Mouse (Mus musculus) brown adipose tissue, adult 24 weeks (tissue): ENCODE measurements around the gene Ifnl3. TPM values are rescaled to one million over a fixed set of nuclear protein-coding genes. Genes with fewer than 3 reads are reported as not detected.
"Not testable (repeated sequence)": the region's sequence is repeated elsewhere in the genome, so short reads cannot be mapped to it uniquely, and the experiment has no call there.

ENCODE experiments used
- H3K27ac ChIP-seq: fragments of 200-500 bp; replicated peaks from 2 replicates; pipeline ENCODE4 v1.5.1; 2012; ENCODE audit warnings: low read depth, mild to moderate bottlenecking, low read length
- H3K4me1 ChIP-seq: fragments of 200-500 bp; 2 replicates; pipeline ENCODE4 v1.6.1; 2012; ENCODE audit warnings: low read length, mixed read lengths; ENCODE audit not compliant: control insufficient read depth, insufficient read depth, insufficient read length
- H3K4me3 ChIP-seq: fragments of 200-500 bp; 2 replicates; pipeline ENCODE4 v1.5.1; 2012; ENCODE audit warnings: low read depth, mild to moderate bottlenecking, low read length, moderate library complexity; ENCODE audit not compliant: insufficient read depth
- polyA plus RNA-seq: library from polyadenylated mRNA; stranded (reverse); fragments of >200 nt; gene quantifications from 2 replicates; pipeline ENCODE4 v1.2.4, GENCODE M21; 2012; ENCODE audit not compliant: missing spikeins, insufficient read depth, insufficient read length

Gene Ifnl3
- polyA plus RNA-seq, 1 experiment, result not detected

- Histone ChIP-seq H3K4me1 (no peaks in the 10 kb centered on the region), H3K4me3 (no peak overlapping the region), H3K27ac (no peak overlapping the region)
Measured at GRCm38 (mm10) chr7:28532005-28532404, 9.4 kb downstream of the Ifnl3 start.

DNA sequence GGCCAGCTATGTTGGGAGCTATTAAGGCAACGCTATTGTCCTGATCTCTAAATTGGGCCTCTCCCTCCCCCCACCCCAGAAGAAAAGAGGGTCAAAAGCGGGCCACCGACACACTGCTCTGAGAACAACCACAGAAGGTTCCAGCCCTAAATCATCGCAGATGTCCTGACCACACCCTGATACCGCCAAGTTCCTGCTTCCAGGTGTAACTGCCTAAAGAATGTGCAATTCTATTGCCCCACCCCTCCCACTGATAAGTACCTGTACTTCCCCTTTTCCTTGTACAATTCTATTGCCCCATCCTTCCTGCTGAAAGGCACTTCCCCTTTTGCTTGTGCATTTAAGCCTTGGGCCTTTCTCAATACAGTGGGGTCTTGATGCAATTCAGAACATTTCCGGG is 16.2 kb downstream of the Ifnl3 start:
- H3K4me1 ChIP-seq, H3K27ac ChIP-seq, H3K4me3 ChIP-seq: not testable (repeated sequence)

DNA sequence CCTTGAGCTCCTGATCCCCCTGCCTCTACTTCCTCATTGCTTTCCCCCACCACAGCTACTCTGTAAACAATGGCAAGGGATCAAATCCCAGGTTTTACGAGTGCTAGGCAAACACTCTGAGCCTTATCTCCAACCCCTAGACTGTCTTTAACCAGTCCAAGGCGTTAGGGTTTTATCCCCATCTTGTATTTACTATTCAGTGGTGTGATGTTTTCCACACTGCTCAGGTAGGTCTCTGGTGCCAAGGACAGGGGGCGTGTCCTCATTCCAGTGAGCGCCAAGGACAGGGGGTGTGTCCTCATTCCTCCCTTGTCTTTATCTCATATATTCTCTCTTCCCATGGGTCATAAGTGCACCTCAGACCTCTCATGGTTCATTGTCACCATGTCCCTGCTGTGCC is 17.9 kb downstream of the Ifnl3 start, which contains the start of gene Sycn:
Sycn (plus strand) TSS at position 360 of the 400 bp plus-strand sequence.
- Histone ChIP-seq H3K4me3 (no peak within 1 kb of the TSS), H3K4me1 (no peaks in the 10 kb centered on the region), H3K27ac (no peak within 1 kb of the TSS)

GRCm38 (mm10) chr7:28544051-28544601 is 21.5 kb downstream of the Ifnl3 start:
- no peak overlapping the region for H3K27ac ChIP-seq
- no peaks in the 10 kb centered on the region for H3K4me1 ChIP-seq
- no peak overlapping the region for H3K4me3 ChIP-seq

- Histone ChIP-seq H3K27ac (no peak overlapping the region), H3K4me3 (no peak overlapping the region), H3K4me1 (no peaks in the 10 kb centered on the region)
Measured at GRCm38 (mm10) chr7:28545048-28545890, 22.6 kb downstream of the Ifnl3 start.

DNA sequence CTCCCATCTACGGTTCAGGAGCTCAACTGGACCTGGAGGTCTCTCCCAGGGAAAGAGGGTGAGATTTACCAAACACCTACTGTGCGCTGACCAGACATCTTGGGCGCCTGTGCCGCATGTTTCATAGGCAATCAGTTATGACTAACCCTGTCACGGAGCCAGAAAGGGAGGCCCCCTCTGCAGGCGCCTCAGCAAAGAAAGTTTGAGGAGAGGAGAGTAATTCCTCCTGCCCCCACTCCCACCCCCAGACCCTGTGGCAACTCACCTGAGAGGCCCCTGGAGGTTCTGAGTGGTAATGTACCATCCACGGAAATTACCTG is 23.2 kb downstream of the Ifnl3 start:
- Histone ChIP-seq H3K27ac (no peak overlapping the region), H3K4me3 (no peak overlapping the region), H3K4me1 (no peaks in the 10 kb centered on the region)

DNA sequence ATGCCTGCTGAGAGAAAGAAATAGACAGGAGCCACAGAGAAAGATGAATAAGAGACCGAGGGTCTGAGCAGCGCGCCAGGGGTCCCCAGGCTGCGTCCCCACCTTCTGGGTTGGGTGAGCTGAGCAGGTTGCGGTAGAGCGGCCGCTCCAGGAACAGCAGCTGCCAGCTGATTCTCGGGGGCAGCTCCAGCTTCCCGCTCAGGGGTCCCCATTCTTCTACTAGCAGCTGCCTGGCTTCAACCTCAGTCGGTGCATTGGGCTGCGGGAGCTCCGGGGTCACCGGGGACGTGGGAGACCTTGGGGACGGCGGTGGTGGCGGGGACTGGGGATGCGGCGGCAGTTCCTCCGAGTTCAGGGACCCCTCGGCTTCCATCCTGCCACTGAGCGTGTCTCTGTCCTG is 24.0 kb downstream of the Ifnl3 start:
- H3K4me3 ChIP-seq, result no peak overlapping the region
- no peak overlapping the region for H3K27ac ChIP-seq
- H3K4me1 ChIP-seq, result no peaks in the 10 kb centered on the region

GRCm38 (mm10) chr7:28547154-28547553 is 24.5 kb downstream of the Ifnl3 start, which contains the start of gene Nccrp1:
TSS of gene Nccrp1 (minus strand) at chr7:28547254.
- H3K4me3 ChIP-seq, result no peak within 1 kb of the TSS

DNA sequence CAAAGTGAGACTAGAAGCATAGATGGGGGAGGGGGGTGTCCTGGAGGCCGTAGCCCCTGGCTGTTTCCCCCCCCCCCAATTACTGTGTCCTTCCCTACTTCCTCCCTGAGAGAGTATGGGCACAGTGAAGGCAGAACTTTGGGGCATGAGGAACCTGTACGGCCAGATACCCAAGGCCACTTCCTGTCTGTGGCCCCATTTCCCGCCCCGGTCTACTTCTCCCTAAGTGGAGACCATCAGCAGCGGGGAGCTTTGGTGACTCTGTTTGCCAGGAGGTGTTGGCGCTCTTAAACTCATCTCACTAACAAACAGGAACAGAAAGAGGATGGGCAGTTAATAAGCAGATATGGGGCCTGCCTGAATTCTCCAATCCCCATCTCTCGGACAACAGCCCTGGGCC is 25.0 kb downstream of the Ifnl3 start:
- no peak overlapping the region for H3K4me3 ChIP-seq
- H3K27ac ChIP-seq, result no peak overlapping the region
- no peaks in the 10 kb centered on the region for H3K4me1 ChIP-seq

More at GRCm38 (mm10) chr7:28547154-28547553, 24.5 kb downstream of the Ifnl3 start, which contains the start of gene Nccrp1:
- H3K27ac ChIP-seq, result no peak within 1 kb of the TSS
- no peaks in the 10 kb centered on the region for H3K4me1 ChIP-seq

- Histone ChIP-seq H3K4me3 (no peak overlapping the region), H3K4me1 (no peaks in the 10 kb centered on the region), H3K27ac (no peak overlapping the region)
Measured at GRCm38 (mm10) chr7:28553076-28553475, 30.4 kb downstream of the Ifnl3 start.

DNA sequence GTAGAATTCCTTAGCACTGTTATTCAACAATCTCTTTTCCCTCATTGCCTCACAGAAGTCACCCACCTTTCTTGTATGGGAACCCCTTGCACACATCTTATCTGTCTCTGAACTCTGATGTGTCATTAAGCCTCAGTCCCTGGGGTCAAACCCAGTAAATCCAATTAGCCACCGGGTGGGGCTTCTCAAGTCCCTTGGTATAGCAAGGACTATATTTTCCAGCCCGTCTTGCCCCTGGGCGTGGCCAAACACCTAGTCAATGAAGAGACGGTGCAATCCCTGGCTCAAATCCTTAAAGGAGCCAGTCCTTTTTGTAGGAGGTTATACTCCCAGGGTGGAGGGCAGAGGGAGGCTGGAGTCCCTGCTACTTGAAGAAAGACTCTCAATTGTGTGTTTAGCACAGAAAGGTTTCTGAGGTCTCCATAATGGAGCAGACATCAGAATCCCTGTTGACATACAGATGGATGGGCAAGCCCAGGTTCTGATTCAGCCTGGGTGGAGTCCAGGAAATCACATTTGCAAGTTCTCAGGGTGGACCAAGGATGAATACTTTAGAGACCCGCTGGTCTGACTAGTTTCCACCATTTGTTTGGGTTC is 33.4 kb downstream of the Ifnl3 start:
- Histone ChIP-seq H3K4me3 (no peak overlapping the region), H3K27ac (no peak overlapping the region), H3K4me1 (no peaks in the 10 kb centered on the region)

- no peaks in the 10 kb centered on the region for H3K4me1 ChIP-seq
- no peak overlapping the region for H3K4me3 ChIP-seq
- H3K27ac ChIP-seq, result no peak overlapping the region
Measured at GRCm38 (mm10) chr7:28557069-28557468, 34.4 kb downstream of the Ifnl3 start.

- H3K4me1 ChIP-seq, result no peaks in the 10 kb centered on the region
- H3K4me3 ChIP-seq, result no peak overlapping the region
- H3K27ac ChIP-seq, result no peak overlapping the region
Measured at GRCm38 (mm10) chr7:28557708-28558107, 35.1 kb downstream of the Ifnl3 start.

DNA sequence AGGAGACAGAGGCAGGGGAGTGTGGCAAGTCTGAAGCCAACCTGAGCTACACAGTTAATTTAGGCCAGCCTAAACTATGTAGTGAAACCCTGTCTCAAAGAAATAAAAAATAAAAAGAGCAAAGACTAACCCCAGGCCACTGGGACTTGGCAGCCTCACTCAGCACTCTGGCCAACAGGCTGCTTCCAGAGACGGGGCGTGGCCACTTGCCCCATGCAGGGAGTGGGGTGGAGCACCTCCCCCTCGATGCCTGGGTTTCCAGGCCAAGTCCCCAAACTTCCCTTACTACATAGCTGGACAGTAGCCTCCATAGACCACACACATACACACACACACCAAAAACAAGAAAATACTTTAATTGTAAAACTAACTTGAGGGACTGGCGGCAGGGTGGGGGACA is 35.9 kb downstream of the Ifnl3 start:
- Histone ChIP-seq H3K4me1 (no peaks in the 10 kb centered on the region), H3K4me3 (no peak overlapping the region), H3K27ac (no peak overlapping the region)

- no peak overlapping the region for H3K4me3 ChIP-seq
- H3K4me1 ChIP-seq, result no peaks in the 10 kb centered on the region
- no peak overlapping the region for H3K27ac ChIP-seq
Measured at GRCm38 (mm10) chr7:28560856-28561255, 38.2 kb downstream of the Ifnl3 start.

- H3K27ac ChIP-seq, result no peak overlapping the region
- no peaks in the 10 kb centered on the region for H3K4me1 ChIP-seq
- no peak overlapping the region for H3K4me3 ChIP-seq
Measured at GRCm38 (mm10) chr7:28561967-28562366, 39.3 kb downstream of the Ifnl3 start.
